Mouse (Mus musculus): ENCODE measurements around the gene Bcas1. TPM values are rescaled to one million over a fixed set of nuclear protein-coding genes. Genes with fewer than 3 reads are reported as not detected.
"Not testable (repeated sequence)": the region's sequence is repeated elsewhere in the genome, so short reads cannot be mapped to it uniquely, and the experiment has no call there.

Gene Bcas1
- polyA plus RNA-seq, 1 experiment from 2014 or later, result 0.97 TPM

- no peak overlapping the region for H3K4me2 ChIP-seq
- no peaks in the 10 kb centered on the region for H3K4me1 ChIP-seq (ENCODE audit: control insufficient read depth, insufficient read depth, low read length)
- peaks cover 59% of the 10 kb centered on the region for H3K27me3 ChIP-seq (ENCODE audit: control insufficient read depth, insufficient read depth, low read length)
- no peak overlapping the region for H3K4me3 ChIP-seq (ENCODE audit: low read depth, low read length)
- no peak overlapping the region for H3K27ac ChIP-seq (ENCODE audit: low read depth, low read length)
- no peaks in the 10 kb centered on the region for H3K9me3 ChIP-seq (replicated peaks; ENCODE audit: control insufficient read depth, low read length)
- WGBS (ENCODE audit: insufficient replicate concordance), result 70% methylated on average over 7 of the region's 7 CpGs
- no peaks in the 10 kb centered on the region for H3K36me3 ChIP-seq (ENCODE audit: control insufficient read depth, insufficient read depth, low read length)
- no peak for ATAC-seq (replicated peaks; ENCODE audit: insufficient number of reproducible peaks, low FRiP score, low TSS enrichment)
- no peak overlapping the region for H3K9ac ChIP-seq (ENCODE audit: low read depth, low read length)
Measured at GRCm38 (mm10) chr2:170461652-170462051, 34.0 kb upstream of the Bcas1 start.

GRCm38 (mm10) chr2:170459805-170460204, 32.2 kb upstream of the Bcas1 start:
- no peaks in the 10 kb centered on the region for H3K9me3 ChIP-seq (replicated peaks; ENCODE audit: control insufficient read depth, low read length)
- H3K4me1 ChIP-seq (ENCODE audit: control insufficient read depth, insufficient read depth, low read length), result no peaks in the 10 kb centered on the region
- WGBS (ENCODE audit: insufficient replicate concordance), result 44% methylated on average over 9 of the region's 9 CpGs
- no peak overlapping the region for H3K9ac ChIP-seq (ENCODE audit: low read depth, low read length)
- H3K27me3 ChIP-seq (ENCODE audit: control insufficient read depth, insufficient read depth, low read length), result peaks cover 57% of the 10 kb centered on the region
- 0 out of 2 replicates have a peak, but pooled peaks have one; percentile 26 for ATAC-seq (replicated peaks; ENCODE audit: insufficient number of reproducible peaks, low FRiP score, low TSS enrichment)
- no peak overlapping the region for H3K27ac ChIP-seq (ENCODE audit: low read depth, low read length)
- no peaks in the 10 kb centered on the region for H3K36me3 ChIP-seq (ENCODE audit: control insufficient read depth, insufficient read depth, low read length)
- H3K4me2 ChIP-seq, result no peak overlapping the region
- H3K4me3 ChIP-seq (ENCODE audit: low read depth, low read length), result no peak overlapping the region

- Histone ChIP-seq H3K4me3 (ENCODE audit: low read depth, low read length) (no peak overlapping the region), H3K27ac (ENCODE audit: low read depth, low read length) (no peak overlapping the region), H3K27me3 (ENCODE audit: control insufficient read depth, insufficient read depth, low read length) (peaks cover 61% of the 10 kb centered on the region), H3K4me2 (no peak overlapping the region), H3K9ac (ENCODE audit: low read depth, low read length) (no peak overlapping the region), H3K36me3 (ENCODE audit: control insufficient read depth, insufficient read depth, low read length) (no peaks in the 10 kb centered on the region), H3K9me3 (replicated peaks; ENCODE audit: control insufficient read depth, low read length) (no peaks in the 10 kb centered on the region), H3K4me1 (ENCODE audit: control insufficient read depth, insufficient read depth, low read length) (no peaks in the 10 kb centered on the region)
- 63% methylated on average over 10 of the region's 10 CpGs for WGBS (ENCODE audit: insufficient replicate concordance)
- no peak for ATAC-seq (replicated peaks; ENCODE audit: insufficient number of reproducible peaks, low FRiP score, low TSS enrichment)
Measured at GRCm38 (mm10) chr2:170459183-170459582, 31.5 kb upstream of the Bcas1 start.

- not testable (repeated sequence) for H3K36me3 ChIP-seq (ENCODE audit: control insufficient read depth, insufficient read depth, low read length); ATAC-seq (replicated peaks; ENCODE audit: insufficient number of reproducible peaks, low FRiP score, low TSS enrichment); H3K9ac ChIP-seq (ENCODE audit: low read depth, low read length); H3K4me1 ChIP-seq (ENCODE audit: control insufficient read depth, insufficient read depth, low read length); H3K9me3 ChIP-seq (replicated peaks; ENCODE audit: control insufficient read depth, low read length); H3K4me2 ChIP-seq; H3K27ac ChIP-seq (ENCODE audit: low read depth, low read length); H3K4me3 ChIP-seq (ENCODE audit: low read depth, low read length)
- peaks cover 62% of the 10 kb centered on the region for H3K27me3 ChIP-seq (ENCODE audit: control insufficient read depth, insufficient read depth, low read length)
- WGBS (ENCODE audit: insufficient replicate concordance), result 36% methylated on average over 3 of the region's 4 CpGs
Measured at GRCm38 (mm10) chr2:170453809-170454208, 26.2 kb upstream of the Bcas1 start.

GRCm38 (mm10) chr2:170450933-170451332, 23.3 kb upstream of the Bcas1 start:
- H3K4me2 ChIP-seq, result peak overlapping the region; percentile 22; the same call in 1 of the 2 replicates
- 12% methylated on average over 9 of the region's 9 CpGs for WGBS (ENCODE audit: insufficient replicate concordance)

GRCm38 (mm10) chr2:170447651-170448050, 20.0 kb upstream of the Bcas1 start:
- no peak overlapping the region for H3K4me2 ChIP-seq
- peaks cover 37% of the 10 kb centered on the region for H3K27me3 ChIP-seq (ENCODE audit: control insufficient read depth, insufficient read depth, low read length)
- H3K27ac ChIP-seq (ENCODE audit: low read depth, low read length), result no peak overlapping the region
- no peak overlapping the region for H3K9ac ChIP-seq (ENCODE audit: low read depth, low read length)
- no peak overlapping the region for H3K4me3 ChIP-seq (ENCODE audit: low read depth, low read length)
- no peaks in the 10 kb centered on the region for H3K36me3 ChIP-seq (ENCODE audit: control insufficient read depth, insufficient read depth, low read length)
- no peak for ATAC-seq (replicated peaks; ENCODE audit: insufficient number of reproducible peaks, low FRiP score, low TSS enrichment)
- no peaks in the 10 kb centered on the region for H3K9me3 ChIP-seq (replicated peaks; ENCODE audit: control insufficient read depth, low read length)
- no peaks in the 10 kb centered on the region for H3K4me1 ChIP-seq (ENCODE audit: control insufficient read depth, insufficient read depth, low read length)
- 72% methylated on average over 10 of the region's 10 CpGs for WGBS (ENCODE audit: insufficient replicate concordance)

More at GRCm38 (mm10) chr2:170450933-170451332, 23.3 kb upstream of the Bcas1 start:
- Histone ChIP-seq H3K4me1 (ENCODE audit: control insufficient read depth, insufficient read depth, low read length) (no peaks in the 10 kb centered on the region), H3K27ac (ENCODE audit: low read depth, low read length) (no peak overlapping the region), H3K9ac (ENCODE audit: low read depth, low read length) (no peak overlapping the region), H3K4me3 (ENCODE audit: low read depth, low read length) (no peak overlapping the region), H3K27me3 (ENCODE audit: control insufficient read depth, insufficient read depth, low read length) (peaks cover 51% of the 10 kb centered on the region), H3K36me3 (ENCODE audit: control insufficient read depth, insufficient read depth, low read length) (no peaks in the 10 kb centered on the region), H3K9me3 (replicated peaks; ENCODE audit: control insufficient read depth, low read length) (no peaks in the 10 kb centered on the region)
- no peak; the same call in 1 of the 2 replicates for ATAC-seq (replicated peaks; ENCODE audit: insufficient number of reproducible peaks, low FRiP score, low TSS enrichment)

- H3K9ac ChIP-seq (ENCODE audit: low read depth, low read length), result no peak overlapping the region
- no peak overlapping the region for H3K4me3 ChIP-seq (ENCODE audit: low read depth, low read length)
- WGBS (ENCODE audit: insufficient replicate concordance), result 86% methylated on average over 5 of the region's 5 CpGs
- no peaks in the 10 kb centered on the region for H3K4me1 ChIP-seq (ENCODE audit: control insufficient read depth, insufficient read depth, low read length)
- no peaks in the 10 kb centered on the region for H3K36me3 ChIP-seq (ENCODE audit: control insufficient read depth, insufficient read depth, low read length)
- H3K4me2 ChIP-seq, result no peak overlapping the region
- H3K27me3 ChIP-seq (ENCODE audit: control insufficient read depth, insufficient read depth, low read length), result peaks cover 31% of the 10 kb centered on the region
- no peaks in the 10 kb centered on the region for H3K9me3 ChIP-seq (replicated peaks; ENCODE audit: control insufficient read depth, low read length)
- no peak for ATAC-seq (replicated peaks; ENCODE audit: insufficient number of reproducible peaks, low FRiP score, low TSS enrichment)
- H3K27ac ChIP-seq (ENCODE audit: low read depth, low read length), result no peak overlapping the region
Measured at GRCm38 (mm10) chr2:170446843-170447383, 19.3 kb upstream of the Bcas1 start.

- Histone ChIP-seq H3K9me3 (replicated peaks; ENCODE audit: control insufficient read depth, low read length) (no peaks in the 10 kb centered on the region), H3K4me2 (no peak overlapping the region), H3K36me3 (ENCODE audit: control insufficient read depth, insufficient read depth, low read length) (no peaks in the 10 kb centered on the region), H3K4me1 (ENCODE audit: control insufficient read depth, insufficient read depth, low read length) (no peaks in the 10 kb centered on the region), H3K9ac (ENCODE audit: low read depth, low read length) (no peak overlapping the region), H3K4me3 (ENCODE audit: low read depth, low read length) (no peak overlapping the region), H3K27me3 (ENCODE audit: control insufficient read depth, insufficient read depth, low read length) (peaks cover 26% of the 10 kb centered on the region), H3K27ac (ENCODE audit: low read depth, low read length) (no peak overlapping the region)
- WGBS (ENCODE audit: insufficient replicate concordance), result 84% methylated on average over 5 of the region's 5 CpGs
- ATAC-seq (replicated peaks; ENCODE audit: insufficient number of reproducible peaks, low FRiP score, low TSS enrichment), result no peak
Measured at GRCm38 (mm10) chr2:170445861-170446260, 18.2 kb upstream of the Bcas1 start.

- Histone ChIP-seq H3K36me3 (ENCODE audit: control insufficient read depth, insufficient read depth, low read length) (no peaks in the 10 kb centered on the region), H3K4me3 (ENCODE audit: low read depth, low read length) (no peak overlapping the region), H3K27ac (ENCODE audit: low read depth, low read length) (no peak overlapping the region), H3K9me3 (replicated peaks; ENCODE audit: control insufficient read depth, low read length) (no peaks in the 10 kb centered on the region), H3K27me3 (ENCODE audit: control insufficient read depth, insufficient read depth, low read length) (peaks cover 32% of the 10 kb centered on the region), H3K4me1 (ENCODE audit: control insufficient read depth, insufficient read depth, low read length) (no peaks in the 10 kb centered on the region), H3K9ac (ENCODE audit: low read depth, low read length) (no peak overlapping the region), H3K4me2 (no peak overlapping the region)
- no peak for ATAC-seq (replicated peaks; ENCODE audit: insufficient number of reproducible peaks, low FRiP score, low TSS enrichment)
- 78% methylated on average over 3 of the region's 3 CpGs for WGBS (ENCODE audit: insufficient replicate concordance)
Measured at GRCm38 (mm10) chr2:170442535-170442934, 14.9 kb upstream of the Bcas1 start.
